Mouse (Mus musculus): ENCODE measurements at regions not wholly inside any gene's neighbourhood (a gene's known extent, or its start where the extent isn't known, plus 50 kb on each side); places are given as distances from the start of the nearest gene placed in this dataset.

GRCm38 (mm10) chr2:75396016-75396415 lies 263.0 kb upstream of the Hnrnpa3 start:
- TF ChIP-seq GATA4 (IDR thresholded peaks at IDR 0.05; ENCODE audit: insufficient replicate concordance, low read length), result no peak

DNA sequence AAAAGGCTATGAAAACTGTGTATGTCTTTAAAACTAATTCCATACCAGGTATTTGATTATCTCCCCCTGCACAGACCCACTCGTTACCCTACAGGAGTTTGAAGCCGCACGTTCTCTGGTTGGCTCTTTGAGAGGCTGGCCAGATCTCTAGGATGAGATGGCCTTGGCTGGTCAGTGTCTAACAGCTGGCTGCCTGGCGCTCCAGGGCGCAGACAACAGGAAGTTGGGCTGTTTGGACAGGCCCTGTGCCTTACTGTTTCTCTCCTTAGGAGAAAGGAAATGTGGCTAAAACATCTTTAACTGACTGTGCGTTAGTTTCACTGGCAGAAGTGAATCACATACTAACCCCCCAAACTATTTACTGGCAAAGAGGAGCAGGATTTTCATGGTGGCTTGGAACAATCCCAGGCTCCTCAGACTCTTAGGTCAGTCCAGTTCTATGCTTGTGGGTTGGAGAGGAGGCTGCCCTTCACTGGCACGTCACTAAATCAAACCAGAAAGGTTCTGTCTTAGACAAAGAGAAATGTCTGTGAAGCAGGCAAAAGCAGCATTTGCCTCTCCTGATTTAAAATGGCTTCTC lies 258.7 kb upstream of the Hnrnpa3 start:
- TF ChIP-seq GATA4 (IDR thresholded peaks at IDR 0.05; ENCODE audit: insufficient replicate concordance, low read length), result no peak

DNA sequence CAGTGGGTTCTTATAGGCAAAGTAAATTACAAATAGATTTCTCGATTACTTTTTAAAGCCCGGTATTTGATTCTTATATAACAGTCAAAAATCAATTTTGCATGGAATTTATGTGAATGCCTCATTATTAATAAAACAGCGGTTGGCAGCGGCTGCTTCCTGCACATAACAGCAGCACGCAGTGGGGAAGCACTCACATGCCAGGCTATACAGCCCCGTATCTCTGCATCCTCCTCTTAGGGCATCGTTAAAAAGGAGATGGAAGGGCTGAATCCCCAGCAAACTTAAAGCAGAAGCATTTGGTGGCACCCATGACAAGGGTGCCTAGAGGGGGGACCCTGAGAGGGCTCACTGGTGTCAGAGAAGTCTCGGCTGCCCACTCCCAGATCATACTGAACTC lies 255.3 kb upstream of the Hnrnpa3 start:
- TF ChIP-seq GATA4 (IDR thresholded peaks at IDR 0.05; ENCODE audit: insufficient replicate concordance, low read length), result no peak

- TF ChIP-seq GATA4 (IDR thresholded peaks at IDR 0.05; ENCODE audit: insufficient replicate concordance, low read length), result no peak
Observed at GRCm38 (mm10) chr2:75405524-75406214, 253.4 kb upstream of the Hnrnpa3 start.

DNA sequence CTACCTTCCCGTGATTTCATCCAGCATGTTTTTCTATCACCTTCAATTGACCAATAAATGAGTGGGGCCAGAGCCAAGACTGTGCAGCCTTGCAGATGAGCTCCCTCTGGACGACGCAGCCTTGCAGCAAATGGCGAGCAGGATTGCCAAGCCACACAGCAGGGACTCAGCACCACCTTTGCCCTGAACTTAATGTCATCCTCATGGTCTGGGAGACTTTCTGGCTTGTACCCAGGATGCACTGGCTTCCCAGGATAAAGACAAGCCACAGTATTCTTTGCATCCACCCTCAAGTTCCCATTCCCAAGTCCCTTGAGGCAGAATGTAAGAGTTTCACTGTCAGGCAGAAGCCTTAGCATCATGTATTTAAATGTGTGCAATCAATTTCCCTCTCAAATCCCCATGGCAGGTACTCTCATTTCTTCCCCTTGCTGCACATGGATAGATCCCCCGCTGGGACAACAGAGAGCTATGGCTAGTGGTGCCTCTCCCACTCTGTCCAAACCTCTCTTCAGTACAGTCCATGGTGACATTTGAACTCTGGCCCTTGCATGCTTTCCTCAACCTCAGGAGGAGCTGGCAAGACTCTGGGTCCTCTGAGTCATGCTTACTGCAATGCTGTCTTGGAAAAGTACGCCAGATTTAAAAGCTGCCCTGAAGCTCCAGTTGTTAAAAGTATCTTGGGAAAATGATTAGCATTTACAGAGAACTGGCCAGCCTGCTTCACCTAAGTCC lies 252.2 kb upstream of the Hnrnpa3 start:
- no peak for TF ChIP-seq GATA4 (IDR thresholded peaks at IDR 0.05; ENCODE audit: insufficient replicate concordance, low read length)

GRCm38 (mm10) chr2:75407560-75407959 lies 251.5 kb upstream of the Hnrnpa3 start:
- no peak for TF ChIP-seq GATA4 (IDR thresholded peaks at IDR 0.05; ENCODE audit: insufficient replicate concordance, low read length)

DNA sequence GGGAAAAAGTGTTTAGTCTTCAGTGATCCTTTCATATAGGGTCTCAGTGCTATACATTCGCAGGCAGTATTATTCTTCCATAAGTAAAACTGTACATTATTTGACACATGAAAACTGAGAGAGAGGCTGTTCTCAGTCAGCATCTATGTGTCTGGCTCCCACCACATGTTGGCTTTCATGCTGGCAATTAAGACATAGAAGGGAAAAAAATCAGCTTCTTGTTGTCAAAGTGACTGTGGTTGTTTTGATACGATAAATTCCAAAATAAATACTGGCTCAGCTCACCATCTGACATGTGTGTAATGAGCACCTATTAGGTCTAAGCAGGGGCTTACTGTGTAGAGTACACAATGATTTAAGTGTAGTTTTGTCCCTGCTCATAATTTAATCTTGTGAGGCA lies 251.0 kb upstream of the Hnrnpa3 start:
- TF ChIP-seq GATA4 (IDR thresholded peaks at IDR 0.05; ENCODE audit: insufficient replicate concordance, low read length), result no peak

DNA sequence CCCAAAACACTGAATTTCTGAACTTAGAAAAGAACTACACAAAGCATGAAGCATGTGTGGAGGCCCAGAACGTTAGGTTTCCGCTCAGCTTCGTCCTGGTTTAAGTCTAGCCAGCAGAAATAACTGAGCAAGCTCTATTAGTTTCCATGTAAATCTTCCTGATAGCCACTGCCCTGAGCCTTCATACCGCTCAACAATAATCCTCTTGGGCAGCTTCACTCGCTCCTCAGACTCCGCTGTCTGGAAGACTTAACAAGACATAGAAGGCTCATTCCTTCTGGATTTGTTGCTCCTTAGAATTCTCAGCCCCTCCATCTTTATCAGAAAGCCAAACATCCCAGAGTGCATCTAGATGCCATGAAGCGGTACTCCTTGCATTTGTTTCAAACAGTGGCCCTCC lies 249.3 kb upstream of the Hnrnpa3 start:
- no peak for TF ChIP-seq GATA4 (IDR thresholded peaks at IDR 0.05; ENCODE audit: insufficient replicate concordance, low read length)

DNA sequence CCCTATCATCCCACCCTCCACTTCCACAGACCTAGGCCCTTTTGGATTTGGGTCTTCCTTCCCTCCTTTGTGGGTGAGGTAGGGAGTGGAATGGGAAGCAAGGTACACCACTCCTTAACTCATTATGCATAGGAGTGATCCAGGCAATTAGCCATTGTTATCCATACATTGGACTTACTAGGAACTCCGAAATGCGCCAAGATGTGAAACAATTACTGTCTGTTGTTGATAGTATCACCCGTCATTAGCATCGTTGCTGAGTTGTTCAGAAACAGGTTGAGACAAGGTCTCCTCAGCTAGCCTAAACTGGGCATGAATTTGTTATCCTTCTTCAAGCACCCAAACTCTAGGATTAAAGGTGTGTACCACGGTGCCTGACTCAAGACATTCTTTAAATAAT lies 246.3 kb upstream of the Hnrnpa3 start:
- no peak for TF ChIP-seq GATA4 (IDR thresholded peaks at IDR 0.05; ENCODE audit: insufficient replicate concordance, low read length)

DNA sequence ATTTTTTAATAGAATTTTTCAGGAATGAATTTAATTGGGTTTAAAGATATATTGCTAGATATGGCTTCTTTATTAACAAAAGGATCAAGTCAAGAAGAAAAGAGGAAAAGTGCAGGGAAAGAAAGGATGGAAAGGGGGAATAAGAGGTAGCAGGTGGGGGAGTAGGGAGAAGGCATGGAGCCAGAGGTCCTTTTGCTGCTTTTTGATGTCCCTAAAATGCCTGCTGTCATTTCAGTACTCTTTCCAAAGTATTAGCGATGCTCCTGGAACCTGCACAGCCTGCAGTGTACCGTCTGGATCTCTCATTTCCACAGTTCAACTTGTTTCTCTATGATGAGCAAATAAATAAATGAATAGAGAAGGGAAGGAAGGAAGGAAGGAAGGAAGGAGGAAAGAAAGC lies 240.4 kb upstream of the Hnrnpa3 start:
- no peak for TF ChIP-seq GATA4 (IDR thresholded peaks at IDR 0.05; ENCODE audit: insufficient replicate concordance, low read length)

- TF ChIP-seq GATA4 (IDR thresholded peaks at IDR 0.05; ENCODE audit: insufficient replicate concordance, low read length), result no peak
Observed at GRCm38 (mm10) chr2:75419142-75419541, 239.9 kb upstream of the Hnrnpa3 start.

GRCm38 (mm10) chr2:75422798-75423685 lies 236.0 kb upstream of the Hnrnpa3 start:
- no peak for TF ChIP-seq GATA4 (IDR thresholded peaks at IDR 0.05; ENCODE audit: insufficient replicate concordance, low read length)

GRCm38 (mm10) chr2:75423872-75424271 lies 235.2 kb upstream of the Hnrnpa3 start:
- TF ChIP-seq GATA4 (IDR thresholded peaks at IDR 0.05; ENCODE audit: insufficient replicate concordance, low read length), result no peak

- TF ChIP-seq GATA4 (IDR thresholded peaks at IDR 0.05; ENCODE audit: insufficient replicate concordance, low read length), result no peak
Observed at GRCm38 (mm10) chr2:75424363-75424762, 234.7 kb upstream of the Hnrnpa3 start.

- no peak for TF ChIP-seq GATA4 (IDR thresholded peaks at IDR 0.05; ENCODE audit: insufficient replicate concordance, low read length)
Observed at GRCm38 (mm10) chr2:75424911-75425310, 234.2 kb upstream of the Hnrnpa3 start.

Measured in liver, adult (tissue).